Mouse (Mus musculus) lung, embryonic 14.5 days (tissue): ENCODE data around the gene Ugt1a6a. TPM values are rescaled to one million over a fixed set of nuclear protein-coding genes. Genes with fewer than 3 reads are reported as not detected.

Experiments used
- ATAC-seq: fragments of 200-750 bp; cut with Nextera tagmentation; 2 replicates; pipeline ENCODE4 v1.8.0; 2017; ENCODE audit warnings: mild to moderate bottlenecking, moderate TSS enrichment, moderate library complexity; ENCODE audit not compliant: insufficient read depth
- DNase-seq: peaks from one replicate; pipeline ENCODE4 v3.0.0-alpha.2; 2015
- H3K27ac ChIP-seq: fragments of 300-500 bp; sonication (generic); 2 replicates; pipeline ENCODE4 v1.5.1; 2014; ENCODE audit warnings: low read depth, mild to moderate bottlenecking, moderate library complexity
- H3K27me3 ChIP-seq: fragments of 300-500 bp; sonication (generic); 2 replicates; pipeline ENCODE4 v1.6.1; 2014; ENCODE audit warnings: low read length, control low read depth; ENCODE audit not compliant: insufficient read depth
- H3K36me3 ChIP-seq: fragments of 300-500 bp; sonication (generic); 2 replicates; pipeline ENCODE4 v1.6.1; 2014; ENCODE audit warnings: control low read depth; ENCODE audit not compliant: insufficient read depth
- H3K4me1 ChIP-seq: fragments of 300-500 bp; sonication (generic); 2 replicates; pipeline ENCODE4 v1.6.1; 2014; ENCODE audit warnings: antibody characterized with exemption, control low read depth; ENCODE audit not compliant: insufficient read depth
- H3K4me2 ChIP-seq: fragments of 300-500 bp; sonication (generic); 2 replicates; pipeline ENCODE4 v1.6.1; 2014; ENCODE audit warnings: mild to moderate bottlenecking
- H3K4me3 ChIP-seq: fragments of 300-500 bp; sonication (generic); 2 replicates; pipeline ENCODE4 v1.5.1; 2014; ENCODE audit warnings: low read depth, low read length
- H3K9ac ChIP-seq: fragments of 300-500 bp; sonication (generic); 2 replicates; pipeline ENCODE4 v1.6.1; 2014
- H3K9me3 ChIP-seq: fragments of 300-500 bp; sonication (generic); 2 replicates; pipeline ENCODE4 v1.6.1; 2016; ENCODE audit warnings: low read depth, low read length, control low read depth
- CTCF ChIP-seq: IDR thresholded peaks from 2 replicates; pipeline ENCODE4 v1.5.1; 2016; ENCODE audit warnings: antibody characterized with exemption, low read depth
- WGBS: fragments of 180-500 bp; shearing (Covaris S2); extraction: QIAGEN DNeasy Blood & Tissue Kit; methylation state at CpG from one replicate; pipeline ENCODE4 v1.1.7; 2014; 5-methylcytosine and 5-hydroxymethylcytosine counted together
- polyA plus RNA-seq: library from polyadenylated mRNA; unstranded; fragments of >200 nt; fragmentation: Nextera tagmentation; extraction: Ambion mirVana; gene quantifications from 2 replicates; pipeline ENCODE4 v1.2.1, GENCODE M21; 2014

Ugt1a6a gene
- polyA plus RNA-seq, 1 experiment from 2014 or later: 0.96 TPM

DNA sequence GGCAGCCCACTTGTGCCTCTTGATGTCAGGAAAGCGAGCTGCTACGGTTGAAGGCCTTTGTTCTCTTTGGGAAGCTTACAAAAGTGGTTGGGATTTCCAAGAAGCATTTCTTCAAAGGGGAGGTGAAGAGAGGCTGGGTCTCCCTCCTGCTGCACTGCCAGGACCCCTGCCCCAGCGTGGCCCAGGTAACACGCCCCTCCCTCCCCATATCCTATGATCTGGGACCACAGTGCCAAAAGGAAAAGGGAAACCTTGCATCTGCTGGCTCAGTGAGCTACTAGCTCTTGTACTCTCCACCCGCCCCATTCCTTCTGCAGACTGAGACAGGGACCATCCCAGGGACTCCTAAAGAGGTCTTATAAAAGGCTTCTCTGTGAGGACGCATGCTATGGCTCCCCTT lies 123.1 kb downstream of the Ugt1a6a start:
- WGBS: 76% methylated on average over 6 of the region's 6 CpGs
- peaks cover 32% of the 10 kb centered on the region for H3K36me3 ChIP-seq
- H3K4me3 ChIP-seq: no peak overlapping the region
- H3K9me3 ChIP-seq: peaks cover 30% of the 10 kb centered on the region
- no peak for TF ChIP-seq CTCF
- DNase-seq (no peak), ATAC-seq (no peak)
- H3K9ac ChIP-seq: no peak overlapping the region
- no peak overlapping the region for H3K4me2 ChIP-seq
- no peaks in the 10 kb centered on the region for H3K27me3 ChIP-seq
- no peaks in the 10 kb centered on the region for H3K4me1 ChIP-seq
- H3K27ac ChIP-seq: no peak overlapping the region

DNA sequence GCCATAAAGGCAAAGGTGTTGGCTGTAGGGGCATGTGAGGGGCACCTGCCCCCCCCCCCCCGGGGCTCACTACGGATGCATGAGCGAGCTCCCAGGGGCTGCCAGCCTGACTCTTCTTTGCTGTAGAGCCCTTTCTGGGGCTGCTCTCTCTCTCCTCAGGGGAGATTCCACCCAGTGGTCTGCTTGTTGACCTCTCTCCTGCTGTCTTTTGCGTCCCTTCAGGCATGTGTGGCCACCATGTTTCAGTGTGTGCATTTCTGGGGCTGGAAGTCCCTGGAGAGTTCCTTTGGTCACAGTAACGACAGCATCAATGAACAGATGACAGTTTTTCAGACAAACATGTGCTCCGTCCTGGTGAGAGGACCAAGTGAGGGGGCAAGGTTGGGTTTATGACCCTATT lies 123.8 kb downstream of the Ugt1a6a start:
- no peak overlapping the region for H3K27ac ChIP-seq
- no peak overlapping the region for H3K4me2 ChIP-seq
- no peak for DNase-seq
- ATAC-seq: no peak
- H3K9me3 ChIP-seq: peaks cover 28% of the 10 kb centered on the region
- H3K36me3 ChIP-seq: peaks cover 38% of the 10 kb centered on the region
- no peak overlapping the region for H3K4me3 ChIP-seq
- no peaks in the 10 kb centered on the region for H3K4me1 ChIP-seq
- no peaks in the 10 kb centered on the region for H3K27me3 ChIP-seq
- H3K9ac ChIP-seq: no peak overlapping the region
- no peak for TF ChIP-seq CTCF
- WGBS: 68% methylated on average over 6 of the region's 6 CpGs

DNA sequence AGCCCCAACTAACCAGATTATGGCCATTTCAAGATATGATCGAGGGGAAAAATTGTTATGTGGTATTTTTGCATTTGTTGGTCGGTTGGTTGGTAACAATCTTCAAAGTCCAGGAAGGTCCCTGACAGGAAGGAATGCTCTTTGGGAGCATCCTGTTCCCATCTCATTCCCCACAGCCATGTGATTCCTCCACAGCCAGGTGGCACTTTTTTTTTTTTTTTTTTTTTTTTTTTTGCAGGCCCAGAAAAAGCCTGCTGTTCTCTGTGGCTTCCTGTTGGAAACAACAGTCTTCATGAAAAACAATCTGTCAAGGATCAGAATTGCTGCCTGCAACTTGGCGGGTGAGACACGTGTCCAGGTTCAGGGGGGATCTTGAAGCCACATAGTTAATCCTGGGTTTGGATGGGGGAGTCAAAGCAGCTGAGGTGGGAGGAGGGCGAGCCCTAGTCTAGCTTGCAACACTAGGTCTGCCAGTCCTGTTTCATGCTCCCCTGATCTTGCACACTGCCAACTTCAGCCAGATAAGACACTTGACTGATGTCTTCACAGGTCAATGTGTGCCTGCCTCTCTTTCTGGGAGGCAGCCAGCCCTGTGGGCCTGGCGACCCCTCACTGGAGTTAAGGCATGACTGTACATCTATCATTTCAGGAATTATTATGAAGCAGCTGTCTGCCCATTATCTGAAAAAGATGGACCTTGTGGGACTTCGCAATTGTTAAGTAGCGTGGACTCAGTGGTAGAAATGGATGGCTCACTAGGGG lies 124.5 kb downstream of the Ugt1a6a start:
- WGBS: 58% methylated on average over 8 of the region's 8 CpGs
- Histone ChIP-seq H3K27me3 (no peaks in the 10 kb centered on the region), H3K4me2 (no peak overlapping the region), H3K4me3 (no peak overlapping the region), H3K4me1 (no peaks in the 10 kb centered on the region), H3K9ac (no peak overlapping the region), H3K9me3 (peaks cover 28% of the 10 kb centered on the region), H3K36me3 (peaks cover 45% of the 10 kb centered on the region), H3K27ac (no peak overlapping the region; the same call in 1 of the 2 replicates)
- no peak for TF ChIP-seq CTCF
- ATAC-seq (peak; percentile 12; the same call in 1 of the 2 replicates), DNase-seq (peak; percentile 70)

DNA sequence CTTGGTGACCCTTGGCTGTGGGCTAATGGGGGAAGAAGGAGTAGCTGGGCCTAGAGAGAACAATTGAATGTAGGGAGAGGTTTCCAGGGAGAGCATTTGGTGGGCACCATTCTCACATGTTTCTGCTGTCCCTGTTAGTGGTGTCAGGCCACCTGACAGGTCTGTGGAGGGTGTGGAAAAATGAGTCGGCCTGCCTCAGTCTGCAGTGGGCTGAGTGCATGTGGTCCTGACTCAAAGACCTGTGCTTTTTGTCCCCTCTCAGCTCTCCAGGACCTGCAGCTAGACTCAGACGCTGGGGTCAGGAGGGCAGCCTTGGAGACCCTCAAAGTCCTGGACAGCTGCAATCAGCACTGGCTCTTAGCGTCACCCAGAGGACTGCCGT lies 125.0 kb downstream of the Ugt1a6a start:
- DNase-seq: no peak
- H3K9ac ChIP-seq: no peak overlapping the region
- peaks cover 25% of the 10 kb centered on the region for H3K9me3 ChIP-seq
- H3K4me1 ChIP-seq: no peaks in the 10 kb centered on the region
- no peak for TF ChIP-seq CTCF
- peaks cover 51% of the 10 kb centered on the region for H3K36me3 ChIP-seq
- H3K27me3 ChIP-seq: no peaks in the 10 kb centered on the region
- H3K27ac ChIP-seq: no peak overlapping the region
- peak; percentile 15; the same call in 1 of the 2 replicates for ATAC-seq
- H3K4me2 ChIP-seq: no peak overlapping the region
- no peak overlapping the region for H3K4me3 ChIP-seq
- WGBS: 65% methylated on average over 4 of the region's 4 CpGs

DNA sequence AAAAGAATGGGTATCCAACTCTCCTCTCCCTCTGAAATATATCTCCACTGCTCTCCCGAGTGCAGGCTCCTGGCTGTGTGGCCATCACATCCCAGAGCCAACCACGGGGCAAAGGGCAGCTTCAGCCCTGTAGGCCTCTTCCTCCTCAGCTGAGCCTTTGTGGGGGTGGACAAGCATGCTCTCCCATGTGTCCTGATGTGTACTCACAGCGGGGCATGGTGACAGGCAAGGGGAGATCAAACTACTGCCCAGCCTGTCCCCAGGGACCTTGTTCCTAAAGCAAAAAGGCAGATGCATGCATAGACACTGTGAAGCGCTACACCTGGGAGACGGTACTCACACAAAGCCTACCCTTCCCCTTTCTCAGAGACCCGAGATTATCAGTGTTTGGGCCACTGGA lies 125.5 kb downstream of the Ugt1a6a start:
- 72% methylated on average over 6 of the region's 6 CpGs for WGBS
- H3K4me3 ChIP-seq: no peak overlapping the region
- no peak for DNase-seq
- H3K4me1 ChIP-seq: no peaks in the 10 kb centered on the region
- H3K27ac ChIP-seq: no peak overlapping the region
- ATAC-seq: peak; percentile 18
- peaks cover 56% of the 10 kb centered on the region for H3K36me3 ChIP-seq
- no peak for TF ChIP-seq CTCF
- peaks cover 20% of the 10 kb centered on the region for H3K9me3 ChIP-seq
- H3K9ac ChIP-seq: no peak overlapping the region
- no peaks in the 10 kb centered on the region for H3K27me3 ChIP-seq
- no peak overlapping the region for H3K4me2 ChIP-seq

DNA sequence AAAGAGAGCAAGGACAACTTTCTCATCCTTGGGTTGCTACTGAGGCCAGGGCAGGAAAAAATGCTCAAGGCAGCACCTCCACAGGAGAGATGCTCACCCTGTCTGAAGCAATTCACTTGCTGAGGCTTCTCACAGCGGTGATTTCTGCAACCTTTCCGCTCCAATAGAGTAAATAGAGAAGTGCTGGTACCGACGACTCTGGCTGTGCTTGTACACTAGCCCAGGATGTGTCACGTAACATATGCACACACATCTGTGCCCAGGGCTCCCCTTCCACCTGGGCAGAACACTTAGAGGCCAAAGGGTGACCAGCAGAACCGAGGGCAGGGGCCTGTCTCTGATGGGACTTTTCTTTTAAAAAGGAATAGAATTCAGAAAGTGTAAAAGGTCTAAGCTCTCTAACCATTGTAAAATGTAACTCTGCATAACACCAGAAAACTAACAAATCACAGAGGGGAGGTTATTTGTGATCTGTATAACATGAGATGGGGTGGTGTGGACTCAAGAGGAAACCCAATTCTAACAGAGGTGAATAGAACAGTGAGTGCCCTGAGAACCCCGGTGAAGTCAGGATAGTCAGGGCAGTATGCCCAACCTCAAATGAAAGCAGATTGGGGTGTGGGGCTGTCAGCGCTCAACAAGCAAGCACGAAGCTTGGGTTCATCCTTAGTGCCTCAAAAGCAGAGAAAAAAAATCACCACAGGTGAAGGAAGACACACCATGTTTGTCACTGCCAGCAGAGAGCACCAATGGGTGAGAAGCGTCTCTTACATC lies 126.2 kb downstream of the Ugt1a6a start:
- TF ChIP-seq CTCF: no peak

DNA sequence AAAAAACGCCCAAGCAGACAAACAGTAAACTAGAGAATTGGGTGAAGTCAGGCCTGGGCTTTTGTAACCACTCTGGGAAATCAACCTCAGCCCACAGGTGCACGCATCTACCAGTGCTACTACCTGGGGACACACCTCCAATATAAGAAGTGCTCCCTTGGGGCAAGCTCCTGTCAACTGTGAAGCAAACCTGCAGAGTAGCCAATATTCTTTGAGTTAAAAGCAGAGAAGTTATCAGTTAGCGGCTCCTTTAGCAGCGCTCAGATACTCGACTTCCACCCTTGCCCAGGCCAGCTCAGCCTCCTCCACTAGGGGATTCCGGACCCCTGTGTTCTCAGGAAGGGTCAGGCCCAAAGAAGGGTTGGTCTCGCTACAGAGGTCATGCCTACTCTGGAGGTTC lies 127.1 kb downstream of the Ugt1a6a start:
- no peak for TF ChIP-seq CTCF
- Histone ChIP-seq H3K9me3 (peaks cover 6% of the 10 kb centered on the region; the same call in 1 of the 2 replicates), H3K4me1 (no peaks in the 10 kb centered on the region), H3K27ac (no peak overlapping the region), H3K4me3 (no peak overlapping the region), H3K9ac (no peak overlapping the region), H3K27me3 (no peaks in the 10 kb centered on the region), H3K36me3 (peaks cover 72% of the 10 kb centered on the region), H3K4me2 (no peak overlapping the region)
- WGBS: 83% methylated on average over 7 of the region's 7 CpGs
- DNase-seq: no peak
- ATAC-seq: peak; percentile 1; the same call in 1 of the 2 replicates

More for the DNA sequence above, 126.2 kb downstream of the Ugt1a6a start:
- DNase-seq (no peak), ATAC-seq (no peak)
- H3K36me3 ChIP-seq: peaks cover 63% of the 10 kb centered on the region
- H3K27ac ChIP-seq: no peak overlapping the region
- H3K4me3 ChIP-seq: no peak overlapping the region
- peaks cover 13% of the 10 kb centered on the region for H3K9me3 ChIP-seq
- WGBS: 79% methylated on average over 10 of the region's 10 CpGs
- no peaks in the 10 kb centered on the region for H3K27me3 ChIP-seq
- no peaks in the 10 kb centered on the region for H3K4me1 ChIP-seq
- H3K4me2 ChIP-seq: no peak overlapping the region
- no peak overlapping the region for H3K9ac ChIP-seq
